ENCODE assay signal across 9 mouse cellular contexts in the genomic region with DNA sequence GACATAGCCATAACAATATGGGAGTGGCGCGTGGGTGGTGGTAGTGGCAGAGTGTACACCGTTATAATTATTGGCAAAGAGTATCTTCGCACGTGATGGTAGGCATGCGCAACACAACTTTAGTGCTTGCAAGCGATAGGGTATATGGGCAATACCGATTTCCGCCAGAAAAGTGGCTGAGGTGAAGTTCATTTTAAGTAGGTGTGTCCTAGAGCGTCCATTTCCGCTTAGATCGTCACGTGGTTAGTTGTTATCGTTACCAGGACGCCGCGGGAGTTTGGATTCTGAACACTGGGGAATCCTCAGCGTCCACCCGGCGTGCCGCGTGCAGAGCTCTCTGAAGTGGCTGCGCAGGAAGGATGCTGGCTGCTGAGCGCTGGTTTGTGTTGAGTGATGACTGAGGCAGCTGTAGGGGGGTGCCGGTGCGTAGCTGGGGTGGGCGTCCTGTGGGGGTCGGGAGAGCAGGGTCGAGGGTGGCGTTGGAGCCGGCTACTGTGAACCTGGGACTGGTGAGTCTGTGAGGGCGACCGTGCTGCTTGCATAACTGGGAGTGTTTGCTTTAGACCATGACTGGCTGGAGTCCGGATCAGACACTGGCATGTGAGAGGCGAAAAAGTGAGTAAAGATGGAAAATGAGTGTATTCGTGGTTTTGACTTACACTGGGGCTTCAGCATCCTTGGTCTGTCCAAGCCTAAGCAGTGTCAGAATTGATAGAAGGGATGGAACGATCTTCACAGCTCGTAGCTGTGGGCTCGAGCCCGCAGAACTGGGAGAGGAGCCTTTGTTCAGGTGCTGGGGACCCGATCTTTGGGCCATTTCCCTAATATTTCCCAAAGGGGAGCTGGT. TPM values are rescaled to one million over a fixed set of nuclear protein-coding genes. Genes with fewer than 3 reads are reported as not detected.
DNase-seq lines count a peak whose midpoint lies in the region; ATAC-seq and TF ChIP-seq lines count a peak whose summit lies in the region.
"Had no signal": no experiment of that assay in that cellular context is flagged by ENCODE, and none has a peak within 500 bp of the region (broad histone marks: within the 10 kb centered on the region; RNA-seq: fewer than 3 reads in every experiment).

A gene (plus strand): TSS at position 274 of the 847 bp plus-strand sequence.

- peak within 1 kb of the TSS; percentile 54 for H3K4me2 ChIP-seq in heart, embryonic 15.5 days
- H3K4me2 ChIP-seq in kidney, postnatal 0 days (ENCODE audit: low read length): peak within 1 kb of the TSS; percentile 59
- H3K4me2 ChIP-seq in limb, embryonic 15.5 days: peak within 1 kb of the TSS; percentile 63
- peak within 1 kb of the TSS; percentile 75 for H3K4me2 ChIP-seq in midbrain, embryonic 16.5 days (ENCODE audit: low read length)
- H3K4me2 ChIP-seq in stomach, embryonic 14.5 days (replicated peaks; ENCODE audit: low read depth, low read length): peak within 1 kb of the TSS; percentile 61

- WGBS in spleen, adult 2 months: 23% methylated on average over 41 of the region's 41 CpGs
- WGBS in forebrain, embryonic 10.5 days: 17% methylated on average over 41 of the region's 41 CpGs
- WGBS in heart, embryonic 15.5 days: 15% methylated on average over 41 of the region's 41 CpGs
- WGBS in kidney, postnatal 0 days: 13% methylated on average over 41 of the region's 41 CpGs
- 14% methylated on average over 41 of the region's 41 CpGs for WGBS in limb, embryonic 15.5 days
- 12% methylated on average over 41 of the region's 41 CpGs for WGBS in midbrain, embryonic 16.5 days
- WGBS in stomach, embryonic 14.5 days: 14% methylated on average over 41 of the region's 41 CpGs

- H3K9ac ChIP-seq in heart, embryonic 15.5 days: no peak within 1 kb of the TSS
- H3K9ac ChIP-seq in kidney, postnatal 0 days (ENCODE audit: low read depth, low read length): no peak within 1 kb of the TSS
- H3K9ac ChIP-seq in limb, embryonic 15.5 days: no peak within 1 kb of the TSS
- peak within 1 kb of the TSS; percentile 58 for H3K9ac ChIP-seq in midbrain, embryonic 16.5 days (ENCODE audit: low read depth, low read length)
- no peak within 1 kb of the TSS for H3K9ac ChIP-seq in stomach, embryonic 14.5 days (replicated peaks; ENCODE audit: low read depth, low read length)

- no peaks in the 10 kb centered on the region for H3K9me3 ChIP-seq in forebrain, embryonic 10.5 days
- no peaks in the 10 kb centered on the region for H3K9me3 ChIP-seq in heart, embryonic 15.5 days (replicated peaks)
- H3K9me3 ChIP-seq in kidney, postnatal 0 days (replicated peaks; ENCODE audit: low read length): no peaks in the 10 kb centered on the region
- H3K9me3 ChIP-seq in limb, embryonic 15.5 days: no peaks in the 10 kb centered on the region
- H3K9me3 ChIP-seq in midbrain, embryonic 16.5 days (replicated peaks; ENCODE audit: control insufficient read depth, low read length, poor library complexity, severe bottlenecking): no peaks in the 10 kb centered on the region
- H3K9me3 ChIP-seq in stomach, embryonic 14.5 days (ENCODE audit: control insufficient read depth, low read depth, low read length): no peaks in the 10 kb centered on the region
- H3K9me3 ChIP-seq: G1E had no signal

- H3K4me1 ChIP-seq in spleen, adult 2 months (ENCODE audit: control insufficient read depth, insufficient read depth, insufficient read length): no peaks in the 10 kb centered on the region
- H3K4me1 ChIP-seq in forebrain, embryonic 10.5 days: peaks cover 27% of the 10 kb centered on the region
- peaks cover 7% of the 10 kb centered on the region for H3K4me1 ChIP-seq in heart, embryonic 15.5 days (replicated peaks)
- no peaks in the 10 kb centered on the region; the same call in 1 of the 2 replicates for H3K4me1 ChIP-seq in kidney, postnatal 0 days (replicated peaks; ENCODE audit: insufficient read depth, low read length)
- H3K4me1 ChIP-seq in limb, embryonic 15.5 days: peaks cover 10% of the 10 kb centered on the region; the same call in 1 of the 2 replicates
- H3K4me1 ChIP-seq in midbrain, embryonic 16.5 days (ENCODE audit: control insufficient read depth, insufficient read depth, low read length): peaks cover 4% of the 10 kb centered on the region
- no peaks in the 10 kb centered on the region for H3K4me1 ChIP-seq in stomach, embryonic 14.5 days (ENCODE audit: control insufficient read depth, insufficient read depth, low read length)

- ATAC-seq in heart, embryonic 15.5 days (replicated peaks; ENCODE audit: insufficient number of reproducible peaks, insufficient read depth, low FRiP score, low read depth): peak; percentile 75; the same call in 1 of the 2 replicates
- peak; percentile 87 for ATAC-seq in kidney, postnatal 0 days (replicated peaks; ENCODE audit: low FRiP score, low read depth)
- ATAC-seq in limb, embryonic 15.5 days (ENCODE audit: insufficient number of reproducible peaks, low FRiP score, low TSS enrichment, low read depth): peak; percentile 76; the same call in 1 of the 2 replicates
- ATAC-seq in midbrain, embryonic 16.5 days: peak; percentile 93
- peak; percentile 82 for ATAC-seq in stomach, embryonic 14.5 days (ENCODE audit: insufficient number of reproducible peaks, insufficient read depth, low FRiP score, low read depth)

- no peak within 1 kb of the TSS for H3K27ac ChIP-seq in spleen, adult 2 months (ENCODE audit: insufficient read depth, low read length)
- peak within 1 kb of the TSS; percentile 73 for H3K27ac ChIP-seq in forebrain, embryonic 10.5 days
- H3K27ac ChIP-seq in heart, embryonic 15.5 days: no peak within 1 kb of the TSS
- H3K27ac ChIP-seq in kidney, postnatal 0 days: no peak within 1 kb of the TSS
- no peak within 1 kb of the TSS for H3K27ac ChIP-seq in limb, embryonic 15.5 days
- no peak within 1 kb of the TSS for H3K27ac ChIP-seq in midbrain, embryonic 16.5 days (ENCODE audit: low read length)
- no peak within 1 kb of the TSS for H3K27ac ChIP-seq in stomach, embryonic 14.5 days (ENCODE audit: low read length)

- no peaks in the 10 kb centered on the region for H3K27me3 ChIP-seq in spleen, adult 2 months (ENCODE audit: control insufficient read depth, insufficient read depth, low read length)
- H3K27me3 ChIP-seq in forebrain, embryonic 10.5 days (ENCODE audit: poor library complexity, severe bottlenecking): no peaks in the 10 kb centered on the region
- H3K27me3 ChIP-seq in heart, embryonic 15.5 days: no peaks in the 10 kb centered on the region
- H3K27me3 ChIP-seq in kidney, postnatal 0 days (ENCODE audit: insufficient read depth, low read length): no peaks in the 10 kb centered on the region
- peaks cover 4% of the 10 kb centered on the region; the same call in 1 of the 2 replicates for H3K27me3 ChIP-seq in limb, embryonic 15.5 days
- 0 out of 2 replicates have a peak, but pooled peaks cover 3% of the 10 kb centered on the region for H3K27me3 ChIP-seq in midbrain, embryonic 16.5 days (ENCODE audit: control insufficient read depth, insufficient read depth, low read depth, low read length)
- no peaks in the 10 kb centered on the region for H3K27me3 ChIP-seq in stomach, embryonic 14.5 days (ENCODE audit: control insufficient read depth, insufficient read depth, low read length)

- H3K4me3 ChIP-seq in spleen, adult 2 months (ENCODE audit: extremely low read depth, insufficient read depth, insufficient read length): no peak within 1 kb of the TSS
- H3K4me3 ChIP-seq in forebrain, embryonic 10.5 days: peak within 1 kb of the TSS; percentile 66
- peak within 1 kb of the TSS; percentile 28 for H3K4me3 ChIP-seq in heart, embryonic 15.5 days
- H3K4me3 ChIP-seq in kidney, postnatal 0 days (replicated peaks; ENCODE audit: low read depth, low read length): peak within 1 kb of the TSS; percentile 26; the same call in 1 of the 2 replicates
- H3K4me3 ChIP-seq in limb, embryonic 15.5 days: peak within 1 kb of the TSS; percentile 36
- H3K4me3 ChIP-seq in midbrain, embryonic 16.5 days (ENCODE audit: low read depth, low read length): peak within 1 kb of the TSS; percentile 41
- H3K4me3 ChIP-seq in stomach, embryonic 14.5 days (ENCODE audit: low read depth, low read length): peak within 1 kb of the TSS; percentile 31

- no peak for TF ChIP-seq POLR2A in spleen, adult 2 months (IDR thresholded peaks at IDR 0.05; ENCODE audit: low read depth, low read length)

- peak; percentile 9 to 11 for DNase-seq in spleen, adult 2 months (ENCODE audit: low read depth in 1 of 2, low spot score in 2 of 2)
- DNase-seq in spleen, adult 18-20 months: no peak
- DNase-seq in forebrain, embryonic 10.5 days (ENCODE audit: extremely low spot score, low spot score): peak; percentile 75
- DNase-seq in kidney, postnatal 0 days (ENCODE audit: low spot score): peak; percentile 83

- no peaks in the 10 kb centered on the region for H3K36me3 ChIP-seq in spleen, adult 2 months (ENCODE audit: control insufficient read depth, insufficient read depth, low read length)
- H3K36me3 ChIP-seq in forebrain, embryonic 10.5 days (replicated peaks): no peaks in the 10 kb centered on the region
- no peaks in the 10 kb centered on the region for H3K36me3 ChIP-seq in heart, embryonic 15.5 days
- H3K36me3 ChIP-seq in kidney, postnatal 0 days (ENCODE audit: insufficient read depth, low read length): no peaks in the 10 kb centered on the region
- no peaks in the 10 kb centered on the region for H3K36me3 ChIP-seq in limb, embryonic 15.5 days
- H3K36me3 ChIP-seq in midbrain, embryonic 16.5 days (ENCODE audit: control insufficient read depth, insufficient read depth, low read length): no peaks in the 10 kb centered on the region
- no peaks in the 10 kb centered on the region for H3K36me3 ChIP-seq in stomach, embryonic 14.5 days (ENCODE audit: control insufficient read depth, insufficient read depth, low read length)
- H3K36me3 ChIP-seq: G1E had no signal

- TF ChIP-seq CTCF in spleen, adult 2 months (IDR thresholded peaks at IDR 0.05; ENCODE audit: extremely low read depth, insufficient read depth, insufficient read length, insufficient replicate concordance): no peak
- no peak for TF ChIP-seq CTCF in kidney, postnatal 0 days (IDR thresholded peaks at IDR 0.05; ENCODE audit: low read depth)

RNA-seq across cellular contexts. Expression of the gene that starts here (rescaled TPM):
- polyA plus RNA-seq in spleen, adult 2 months (2012; rRNA removed): 0.06 TPM in 1 of 2 replicates, not detected in the other
- 1.5 and 2.3 TPM in 2 replicates for polyA plus RNA-seq in forebrain, embryonic 10.5 days (2016; fragmentation: Nextera tagmentation; extraction: Ambion mirVana)
- not detected in 2 replicates for polyA plus RNA-seq in heart, embryonic 15.5 days (2015; fragmentation: Nextera tagmentation; extraction: Ambion mirVana)
- 0.08 TPM in 1 of 2 replicates, not detected in the other for polyA plus RNA-seq in kidney, postnatal 0 days (2015; fragmentation: Nextera tagmentation; extraction: Ambion mirVana)
- 0.19 TPM in 1 of 2 replicates, not detected in the other for polyA plus RNA-seq in limb, embryonic 15.5 days (2015; fragmentation: Nextera tagmentation; extraction: Ambion mirVana)
- 0.40 and 0.55 TPM in 2 replicates for polyA plus RNA-seq in midbrain, embryonic 16.5 days (2015; fragmentation: Nextera tagmentation; extraction: Ambion mirVana)
- 0.23 and 0.36 TPM in 2 replicates for polyA plus RNA-seq in stomach, embryonic 14.5 days (2014; fragmentation: Nextera tagmentation; extraction: Ambion mirVana)
- polyA plus RNA-seq: G1E had no signal

Comparison
In these comparisons a context has a peak if more than half of its experiments do, and no peak if none do; other contexts are left out.
1. Peak in DNase-seq in spleen, adult 2 months; RNA of the gene not detected or under 1 TPM.
2. Peak in ATAC-seq, H3K4me3 ChIP-seq and H3K4me2 ChIP-seq in heart, embryonic 15.5 days; RNA of the gene not detected or under 1 TPM.
3. Peak in DNase-seq, ATAC-seq, H3K4me3 ChIP-seq and H3K4me2 ChIP-seq in kidney, postnatal 0 days; RNA of the gene not detected or under 1 TPM.
4. Peak in ATAC-seq, H3K4me3 ChIP-seq and H3K4me2 ChIP-seq in limb, embryonic 15.5 days; RNA of the gene not detected or under 1 TPM.
5. Peak in ATAC-seq, H3K4me3 ChIP-seq, H3K9ac ChIP-seq and H3K4me2 ChIP-seq in midbrain, embryonic 16.5 days; RNA of the gene not detected or under 1 TPM.
6. Peak in ATAC-seq, H3K4me3 ChIP-seq and H3K4me2 ChIP-seq in stomach, embryonic 14.5 days; RNA of the gene not detected or under 1 TPM.